Mouse (Mus musculus) forebrain, embryonic 15.5 days (tissue): Measurements from ENCODE around the gene Olfr1357. TPM values are rescaled to one million over a fixed set of nuclear protein-coding genes. Genes with fewer than 3 reads are reported as not detected.
"Not testable (repeated sequence)": the region's sequence is repeated elsewhere in the genome, so short reads cannot be mapped to it uniquely, and the experiment has no call there.

Source experiments
- ATAC-seq: fragments of 200-750 bp; cut with Nextera tagmentation; replicated peaks from 2 replicates; pipeline ENCODE4 v1.8.0; 2017; ENCODE audit warnings: mild to moderate bottlenecking, moderate TSS enrichment, moderate library complexity
- H3K27ac ChIP-seq: fragments of 300-500 bp; sonication (generic); replicated peaks from 2 replicates; pipeline ENCODE4 v1.5.1; 2015; ENCODE audit warnings: mild to moderate bottlenecking, inconsistent platforms
- H3K27me3 ChIP-seq: fragments of 300-500 bp; sonication (generic); 2 replicates; pipeline ENCODE4 v1.6.1; 2015; ENCODE audit warnings: inconsistent platforms
- H3K36me3 ChIP-seq: fragments of 300-500 bp; sonication (generic); 2 replicates; pipeline ENCODE4 v1.6.1; 2015; ENCODE audit warnings: mild to moderate bottlenecking, inconsistent platforms
- H3K4me1 ChIP-seq: fragments of 300-500 bp; sonication (generic); 2 replicates; pipeline ENCODE4 v1.6.1; 2015; ENCODE audit warnings: inconsistent platforms
- H3K4me2 ChIP-seq: fragments of 300-500 bp; sonication (generic); replicated peaks from 2 replicates; pipeline ENCODE4 v1.6.1; 2015; ENCODE audit warnings: mild to moderate bottlenecking, inconsistent platforms
- H3K4me3 ChIP-seq: fragments of 300-500 bp; sonication (generic); 2 replicates; pipeline ENCODE4 v1.5.1; 2015; ENCODE audit warnings: mild to moderate bottlenecking, inconsistent platforms
- H3K9ac ChIP-seq: fragments of 300-500 bp; sonication (generic); replicated peaks from 2 replicates; pipeline ENCODE4 v1.6.1; 2015; ENCODE audit warnings: mild to moderate bottlenecking, inconsistent platforms
- H3K9me3 ChIP-seq: fragments of 300-500 bp; sonication (generic); 2 replicates; pipeline ENCODE4 v1.6.1; 2016; ENCODE audit warnings: inconsistent platforms
- WGBS: fragments of 180-500 bp; shearing (Covaris S2); methylation state at CpG from one replicate; pipeline ENCODE4 v1.1.7; 2015; ENCODE audit warnings: mixed read lengths; 5-methylcytosine and 5-hydroxymethylcytosine counted together
- polyA plus RNA-seq: library from polyadenylated mRNA; unstranded; fragments of >200 nt; fragmentation: Nextera tagmentation; extraction: Ambion mirVana; gene quantifications from 2 replicates; pipeline ENCODE4 v1.2.1, GENCODE M21; 2015

Olfr1357 gene
- polyA plus RNA-seq: not detected in 2 replicates

DNA sequence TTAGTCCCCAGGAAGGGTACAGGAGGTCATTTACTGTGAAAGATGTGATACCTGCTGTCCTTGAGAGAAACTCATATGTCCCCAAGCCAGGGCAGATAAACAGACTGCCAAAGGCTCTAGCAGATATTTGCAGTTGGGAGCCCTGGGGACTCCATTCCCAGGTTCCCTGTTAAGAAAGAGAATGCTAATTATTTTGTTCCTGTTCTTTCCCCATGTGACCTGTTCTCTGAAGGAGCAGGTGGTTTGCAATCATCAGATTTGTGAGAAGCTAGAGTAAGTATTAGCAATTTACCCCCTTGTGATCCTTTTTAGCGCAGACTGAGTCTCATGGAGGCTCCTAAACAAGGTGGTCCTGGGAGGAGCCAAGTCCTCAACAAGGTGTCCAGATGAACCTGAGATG is at the start of gene Olfr1357:
Gene Olfr1357, minus strand, starts transcription at position 101 of the 400 bp plus-strand sequence.
- Histone ChIP-seq H3K36me3 (no peaks in the 10 kb centered on the region), H3K27me3 (no peaks in the 10 kb centered on the region), H3K9me3 (no peaks in the 10 kb centered on the region), H3K4me2 (no peak within 1 kb of the TSS), H3K4me1 (no peaks in the 10 kb centered on the region), H3K9ac (no peak within 1 kb of the TSS), H3K4me3 (no peak within 1 kb of the TSS), H3K27ac (no peak within 1 kb of the TSS)
- ATAC-seq: no peak
- 100% methylated on average over 1 of the region's 1 CpGs for WGBS

DNA sequence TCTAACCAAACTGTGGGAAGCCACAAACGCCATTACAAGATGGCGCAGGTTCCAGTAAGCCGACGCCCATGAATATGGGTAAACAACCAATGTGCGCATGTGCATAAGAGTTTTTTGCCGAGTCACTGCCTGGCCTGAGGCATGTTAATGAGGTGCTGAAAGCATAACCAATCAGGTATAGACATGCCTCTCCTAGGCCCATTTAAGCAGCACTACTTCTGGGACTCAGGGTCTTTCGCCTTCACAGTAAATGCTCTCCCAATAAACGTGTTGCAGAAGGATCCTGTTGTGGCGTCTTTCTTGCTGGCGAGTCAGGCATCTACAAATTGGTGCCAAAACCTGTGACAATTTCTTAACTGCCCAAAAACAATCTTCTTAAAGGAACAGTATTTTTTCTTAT is 48.8 kb upstream of the Olfr1357 start:
- not testable (repeated sequence) for H3K27me3 ChIP-seq, H3K9me3 ChIP-seq, H3K27ac ChIP-seq, H3K9ac ChIP-seq, H3K4me2 ChIP-seq, H3K36me3 ChIP-seq, H3K4me1 ChIP-seq, H3K4me3 ChIP-seq, ATAC-seq
- WGBS: 92% methylated on average over 10 of the region's 10 CpGs

DNA sequence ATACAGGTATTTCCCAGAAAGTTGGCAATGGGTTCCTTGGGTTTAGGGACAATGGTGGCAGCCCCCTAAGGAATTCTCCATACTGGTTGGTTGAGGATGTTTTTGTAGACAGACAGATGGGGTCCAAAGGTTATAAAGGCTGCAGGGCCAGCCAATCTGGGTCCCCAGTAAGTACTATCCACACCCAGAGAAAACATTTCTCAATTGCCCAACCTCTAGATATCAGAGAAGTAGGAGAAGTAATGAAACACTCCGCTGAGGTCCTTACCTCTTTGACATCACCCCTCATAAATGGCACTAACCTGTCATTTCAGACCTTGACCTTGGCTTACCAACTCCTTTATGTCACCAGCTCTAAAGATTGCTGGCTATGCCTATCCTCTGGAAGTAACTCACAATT is 46.7 kb upstream of the Olfr1357 start:
- Histone ChIP-seq H3K9ac (no peak overlapping the region), H3K4me2 (no peak overlapping the region), H3K4me1 (no peaks in the 10 kb centered on the region), H3K36me3 (no peaks in the 10 kb centered on the region), H3K4me3 (no peak overlapping the region), H3K9me3 (no peaks in the 10 kb centered on the region), H3K27me3 (no peaks in the 10 kb centered on the region), H3K27ac (no peak overlapping the region)
- WGBS: 100% methylated on average over 1 of the region's 1 CpGs
- no peak for ATAC-seq

DNA sequence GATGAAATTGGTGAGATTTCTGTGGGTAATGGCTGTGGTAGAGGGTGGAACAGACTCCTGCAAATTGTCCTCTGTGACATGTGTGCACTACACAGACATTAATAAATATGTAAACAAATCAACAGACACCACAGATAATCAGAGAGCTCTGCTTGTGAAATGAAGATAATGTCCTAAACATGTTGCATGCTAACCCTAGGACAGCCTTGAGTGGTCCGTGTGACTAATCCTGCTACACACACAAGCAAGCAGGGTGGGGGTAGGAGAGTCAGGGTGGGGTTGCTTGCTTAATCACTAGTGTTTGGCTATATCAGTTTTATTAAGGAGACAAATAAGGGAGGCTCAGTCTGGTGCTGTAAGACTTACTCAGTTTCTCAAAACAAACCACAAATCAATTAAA is 43.3 kb upstream of the Olfr1357 start:
- ATAC-seq: no peak
- no peaks in the 10 kb centered on the region for H3K27me3 ChIP-seq
- no peaks in the 10 kb centered on the region for H3K9me3 ChIP-seq
- H3K4me2 ChIP-seq: no peak overlapping the region
- H3K36me3 ChIP-seq: no peaks in the 10 kb centered on the region
- H3K9ac ChIP-seq: no peak overlapping the region
- no peak overlapping the region for H3K27ac ChIP-seq
- 91% methylated on average over 1 of the region's 1 CpGs for WGBS
- no peak overlapping the region for H3K4me3 ChIP-seq
- no peaks in the 10 kb centered on the region for H3K4me1 ChIP-seq

DNA sequence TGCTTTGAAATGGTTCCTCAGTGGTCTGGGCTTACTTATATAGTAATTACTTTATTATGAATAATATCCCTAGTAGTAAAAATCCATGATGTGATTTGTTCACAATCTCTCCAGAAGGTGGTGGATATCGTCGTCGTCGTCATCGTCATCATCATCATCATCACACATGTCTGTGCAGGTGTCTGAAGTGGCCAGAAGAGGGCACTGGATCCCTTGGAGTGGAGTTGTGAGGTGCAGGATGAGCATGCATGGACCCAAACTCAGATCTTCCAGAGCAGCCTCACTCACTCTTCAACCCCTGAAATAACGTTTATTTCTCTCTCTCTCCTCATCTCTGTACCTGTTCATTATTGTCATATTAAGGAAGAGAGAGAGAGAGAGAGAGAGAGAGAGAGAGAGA is 14.4 kb upstream of the Olfr1357 start:
- peaks cover 5% of the 10 kb centered on the region; the same call in 1 of the 2 replicates for H3K4me1 ChIP-seq
- no peak overlapping the region for H3K27ac ChIP-seq
- H3K36me3 ChIP-seq: no peaks in the 10 kb centered on the region
- no peaks in the 10 kb centered on the region for H3K27me3 ChIP-seq
- no peaks in the 10 kb centered on the region for H3K9me3 ChIP-seq
- WGBS: 11% methylated on average over 6 of the region's 6 CpGs
- ATAC-seq: peak; percentile 64; the same call in 1 of the 2 replicates
- H3K4me2 ChIP-seq: peak overlapping the region; percentile 14; the same call in 1 of the 2 replicates
- no peak overlapping the region for H3K4me3 ChIP-seq
- no peak overlapping the region for H3K9ac ChIP-seq

DNA sequence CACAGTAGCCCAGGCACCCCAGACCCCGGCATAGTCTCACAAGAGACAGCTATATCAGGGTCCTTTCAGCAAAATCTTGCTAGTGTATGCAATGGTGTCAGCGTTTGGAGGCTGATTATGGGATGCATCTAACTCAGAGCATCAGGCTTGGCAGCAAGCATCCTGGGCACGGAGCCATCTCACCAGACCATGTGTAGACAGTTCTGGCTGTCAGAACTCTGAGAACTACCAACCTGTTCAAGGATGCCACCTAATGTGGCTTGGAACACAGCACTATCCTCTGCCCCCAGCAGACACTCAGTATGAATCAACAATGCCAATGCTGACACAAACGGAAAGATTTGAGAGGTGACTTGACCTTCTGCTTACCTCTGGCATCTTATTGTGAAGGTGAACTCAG is 12.3 kb upstream of the Olfr1357 start:
- H3K9me3 ChIP-seq: no peaks in the 10 kb centered on the region
- ATAC-seq: peak; percentile 51; the same call in 1 of the 2 replicates
- peaks cover 5% of the 10 kb centered on the region; the same call in 1 of the 2 replicates for H3K4me1 ChIP-seq
- WGBS: 63% methylated on average over 4 of the region's 4 CpGs
- no peak overlapping the region for H3K9ac ChIP-seq
- no peak overlapping the region for H3K4me3 ChIP-seq
- H3K4me2 ChIP-seq: no peak overlapping the region
- H3K27me3 ChIP-seq: no peaks in the 10 kb centered on the region
- no peaks in the 10 kb centered on the region for H3K36me3 ChIP-seq
- no peak overlapping the region for H3K27ac ChIP-seq

DNA sequence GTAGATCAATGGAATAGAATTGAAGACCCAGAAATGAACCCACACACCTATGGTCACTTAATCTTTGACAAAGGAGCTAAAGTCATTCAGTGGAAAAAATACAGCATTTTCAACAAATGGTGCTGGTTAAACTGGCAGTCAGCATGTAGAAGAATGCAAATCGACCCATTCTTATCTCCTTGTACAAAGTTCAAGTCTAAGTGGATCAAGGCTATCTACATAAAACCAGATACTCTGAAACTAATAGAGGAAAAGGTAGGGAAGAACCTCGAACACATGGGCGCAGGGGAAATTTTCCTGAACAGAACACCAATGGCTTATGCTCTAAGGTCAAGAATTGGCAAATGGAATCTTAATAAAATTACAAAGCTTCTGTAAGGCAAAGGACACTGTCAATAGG is 5.3 kb upstream of the Olfr1357 start:
- not testable (repeated sequence) for H3K9ac ChIP-seq, H3K4me1 ChIP-seq, ATAC-seq, H3K4me3 ChIP-seq, H3K4me2 ChIP-seq, H3K27me3 ChIP-seq, H3K9me3 ChIP-seq, H3K27ac ChIP-seq, H3K36me3 ChIP-seq
- 85% methylated on average over 3 of the region's 3 CpGs for WGBS

DNA sequence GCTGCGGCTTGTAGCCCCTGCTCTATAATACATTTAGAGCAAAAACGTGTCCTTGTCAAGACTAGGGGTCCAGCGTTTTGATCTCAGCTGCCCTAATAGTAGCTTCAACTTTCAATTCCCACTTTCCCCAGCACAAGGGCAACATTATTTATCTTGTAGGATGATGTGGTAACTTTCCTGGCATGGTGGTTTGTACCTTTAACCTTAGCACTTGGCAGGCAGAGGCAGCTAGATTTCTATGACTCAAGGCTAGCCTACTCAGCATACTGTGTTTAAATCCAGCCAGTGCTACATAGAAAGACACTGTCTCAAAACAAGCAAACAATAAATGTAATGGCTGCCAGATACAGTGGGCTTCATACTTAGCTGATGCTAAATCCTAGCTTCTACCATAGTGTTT is 10.3 kb downstream of the Olfr1357 start:
- no peaks in the 10 kb centered on the region for H3K36me3 ChIP-seq
- 75% methylated on average over 3 of the region's 3 CpGs for WGBS
- H3K27ac ChIP-seq: no peak overlapping the region
- no peaks in the 10 kb centered on the region for H3K27me3 ChIP-seq
- H3K4me1 ChIP-seq: no peaks in the 10 kb centered on the region
- no peak overlapping the region for H3K4me2 ChIP-seq
- ATAC-seq: no peak
- no peaks in the 10 kb centered on the region for H3K9me3 ChIP-seq
- no peak overlapping the region for H3K4me3 ChIP-seq
- H3K9ac ChIP-seq: no peak overlapping the region

DNA sequence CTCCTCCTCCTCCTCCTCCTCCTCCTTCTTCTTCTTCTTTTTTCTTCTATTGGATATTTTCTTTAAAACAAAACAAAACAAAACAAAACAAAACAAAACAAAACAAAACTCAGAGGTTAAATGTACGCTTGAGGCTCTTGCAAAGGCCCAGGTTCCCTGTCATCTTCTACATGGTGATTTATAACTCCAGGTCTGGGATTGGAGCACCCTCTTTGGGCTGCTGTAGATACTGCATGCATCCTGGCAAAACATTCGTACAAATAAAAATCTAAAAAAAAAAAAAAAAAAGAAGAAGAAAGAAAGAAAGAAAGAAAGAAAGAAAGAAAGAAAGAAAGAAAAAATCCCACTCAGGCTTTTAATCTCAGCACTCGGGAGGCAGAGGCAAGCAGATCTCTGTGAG is 12.8 kb downstream of the Olfr1357 start:
- Histone ChIP-seq H3K4me1 (no peaks in the 10 kb centered on the region), H3K27me3 (no peaks in the 10 kb centered on the region), H3K36me3 (no peaks in the 10 kb centered on the region), H3K4me2 (no peak overlapping the region), H3K27ac (no peak overlapping the region), H3K9ac (no peak overlapping the region), H3K9me3 (no peaks in the 10 kb centered on the region), H3K4me3 (no peak overlapping the region)
- ATAC-seq: no peak
- WGBS: 48% methylated on average over 3 of the region's 3 CpGs

DNA sequence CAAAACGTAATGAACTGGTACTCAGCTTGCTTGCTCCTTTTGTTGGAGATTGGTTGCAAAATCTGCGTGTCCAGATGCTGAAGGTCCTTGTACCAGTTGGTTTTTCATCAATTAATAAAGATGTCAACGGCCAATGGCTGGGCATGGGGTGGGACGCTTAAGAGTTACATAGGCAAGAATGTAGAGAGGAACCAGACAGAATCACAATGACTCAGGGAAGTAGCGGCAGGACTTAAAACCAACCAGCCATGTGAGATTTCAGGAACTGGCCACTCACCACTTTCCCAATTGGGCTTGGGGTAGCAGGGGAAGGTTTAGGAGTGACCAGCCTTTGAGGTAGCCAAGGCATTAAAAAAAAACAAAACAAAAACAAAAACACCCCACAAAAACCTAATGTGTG is 18.0 kb downstream of the Olfr1357 start:
- ATAC-seq: no peak
- Histone ChIP-seq H3K9ac (no peak overlapping the region), H3K4me3 (no peak overlapping the region), H3K4me1 (no peaks in the 10 kb centered on the region), H3K36me3 (no peaks in the 10 kb centered on the region), H3K27me3 (no peaks in the 10 kb centered on the region), H3K9me3 (no peaks in the 10 kb centered on the region), H3K27ac (no peak overlapping the region), H3K4me2 (no peak overlapping the region)
- WGBS: 85% methylated on average over 5 of the region's 5 CpGs

DNA sequence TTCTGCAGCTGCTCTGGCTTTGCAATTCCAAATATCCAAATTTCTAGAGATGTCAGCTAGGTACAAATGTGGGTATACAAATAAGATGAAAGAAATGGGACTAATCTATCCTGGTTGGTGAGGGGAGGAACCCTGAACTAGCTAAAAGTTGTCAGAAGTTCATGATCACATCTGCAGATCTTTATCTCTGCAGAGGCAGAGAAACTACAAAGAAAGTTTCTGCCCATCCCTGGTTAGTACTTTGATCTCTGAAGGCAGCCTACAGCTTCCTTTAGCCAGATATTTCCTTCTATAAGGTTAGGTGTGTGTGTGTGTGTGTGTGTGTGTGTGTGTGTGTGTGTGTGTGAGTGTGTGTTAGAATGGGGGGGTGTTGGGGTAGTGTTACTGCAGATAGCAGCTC is 23.3 kb downstream of the Olfr1357 start:
- H3K27me3 ChIP-seq: no peaks in the 10 kb centered on the region
- no peak overlapping the region for H3K4me3 ChIP-seq
- no peaks in the 10 kb centered on the region for H3K9me3 ChIP-seq
- peaks cover 14% of the 10 kb centered on the region for H3K4me1 ChIP-seq
- ATAC-seq: no peak
- no peak overlapping the region for H3K4me2 ChIP-seq
- H3K36me3 ChIP-seq: no peaks in the 10 kb centered on the region
- H3K9ac ChIP-seq: no peak overlapping the region
- H3K27ac ChIP-seq: no peak overlapping the region

DNA sequence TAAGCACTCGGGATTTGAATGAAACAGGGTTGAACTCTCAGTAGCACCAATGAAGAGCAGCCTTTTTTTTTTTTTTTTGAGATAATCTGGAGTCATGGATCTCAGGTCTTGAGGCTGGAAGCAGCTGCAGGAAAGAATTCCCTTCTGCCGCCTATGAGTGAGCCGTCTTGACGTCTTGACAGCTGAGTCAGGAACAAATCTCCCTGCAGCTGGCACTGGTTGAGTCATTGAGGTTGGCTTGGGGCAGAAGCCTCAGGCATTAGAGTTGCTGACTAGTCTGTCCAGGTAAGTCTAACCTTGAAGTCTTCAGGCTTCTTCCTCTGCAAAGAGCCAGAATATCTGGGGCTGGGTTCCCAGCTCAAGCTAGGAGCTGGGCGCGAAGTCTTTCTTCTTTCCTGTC is 23.7 kb downstream of the Olfr1357 start:
- no peak for ATAC-seq
- H3K36me3 ChIP-seq: no peaks in the 10 kb centered on the region

DNA sequence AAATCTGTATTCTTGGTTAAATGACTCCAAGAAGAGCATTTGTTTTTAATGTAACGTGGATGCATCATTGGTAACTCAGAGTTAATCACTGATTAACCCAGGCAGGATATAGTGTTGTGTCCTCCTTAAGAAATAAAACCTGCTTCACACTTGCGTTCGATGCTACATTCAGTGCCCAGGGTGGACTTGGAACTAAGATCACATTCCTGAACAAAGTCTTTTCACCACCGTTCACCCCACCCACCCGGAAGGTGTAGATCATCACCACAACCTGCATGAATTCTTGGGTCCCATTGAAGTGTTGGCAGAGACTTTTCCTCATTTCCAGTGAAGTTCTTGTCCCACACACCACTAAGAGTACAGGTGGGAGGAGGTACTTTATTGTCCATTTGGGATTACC is 24.1 kb downstream of the Olfr1357 start:
- Histone ChIP-seq H3K4me1 (peaks cover 14% of the 10 kb centered on the region), H3K9ac (no peak overlapping the region), H3K27ac (no peak overlapping the region), H3K9me3 (no peaks in the 10 kb centered on the region), H3K36me3 (no peaks in the 10 kb centered on the region), H3K4me2 (no peak overlapping the region), H3K27me3 (no peaks in the 10 kb centered on the region), H3K4me3 (no peak overlapping the region)
- no peak for ATAC-seq
- WGBS: 93% methylated on average over 5 of the region's 5 CpGs

More for the DNA sequence above, 23.7 kb downstream of the Olfr1357 start:
- Histone ChIP-seq H3K9ac (no peak overlapping the region), H3K9me3 (no peaks in the 10 kb centered on the region), H3K4me2 (no peak overlapping the region), H3K4me1 (peaks cover 14% of the 10 kb centered on the region), H3K27ac (no peak overlapping the region), H3K4me3 (no peak overlapping the region), H3K27me3 (no peaks in the 10 kb centered on the region)
- 84% methylated on average over 6 of the region's 6 CpGs for WGBS
